Mouse (Mus musculus) liver, postnatal 0 days (tissue): ENCODE measurements around the gene Tgm5.

Source experiments
- CTCF ChIP-seq: sonication (generic); IDR thresholded peaks from 2 replicates; pipeline ENCODE4 v1.5.1; 2016; ENCODE audit warnings: antibody characterized with exemption, low read depth
- EP300 ChIP-seq: IDR thresholded peaks from 2 replicates; pipeline ENCODE4 v1.6.1; 2016; ENCODE audit warnings: antibody characterized with exemption, low read depth, mild to moderate bottlenecking

DNA sequence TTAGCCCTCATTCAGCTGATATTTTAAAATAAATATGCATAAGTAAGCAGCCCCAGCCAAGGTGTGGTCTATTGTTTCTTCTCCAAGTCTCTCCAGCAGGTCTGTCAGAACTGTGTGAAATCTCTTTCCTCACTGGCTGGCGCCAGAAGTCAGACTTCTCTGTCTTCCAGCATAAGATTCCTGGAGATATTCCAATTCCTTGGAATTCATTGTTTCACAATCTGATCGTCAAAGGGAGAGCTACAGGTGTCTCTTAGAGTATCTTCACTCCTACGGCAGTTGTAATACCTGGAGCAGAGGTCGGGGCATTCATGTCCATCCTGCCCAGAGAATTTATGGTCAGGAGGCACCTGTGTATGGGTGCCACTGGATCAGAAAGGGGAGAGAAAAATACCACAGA lies 4.1 kb upstream of the Tgm5 start:
- no peak for TF ChIP-seq EP300
- no peak for TF ChIP-seq CTCF
